Mouse (Mus musculus) gastrocnemius, postnatal 36 days (tissue): ENCODE data around the gene Kcnv2. TPM values are rescaled to one million over a fixed set of nuclear protein-coding genes. Genes with fewer than 3 reads are reported as not detected.
A peak's percentile ranks its signal among the peaks of the same experiment; 100 is the strongest.

ENCODE experiments used
- DNase-seq, 2 experiments: peaks; one replicate each; pipeline ENCODE4 v3.0.0; 2022
- intact Hi-C: fragments of 180-260 bp; cut with DNase I; formaldehyde crosslinking; loops from one replicate; pipeline ENCODE4 v1.15.1; 2025
- long read RNA-seq, 2 experiments: library from polyadenylated mRNA; stranded (forward); transcript quantifications; one replicate each; pipeline ENCODE4 v2.0.0; 2021
- total RNA-seq, 2 experiments: library from RNA; stranded (reverse); gene quantifications; 2 replicates each; pipeline ENCODE4 v1.2.3; 2021

Kcnv2 gene
- total RNA-seq, result under 1 TPM in 1 of 2 experiments, not detected in 1; 0.15 TPM
- long read RNA-seq, experiment 1, result 0 reads
- long read RNA-seq, experiment 2, result 0 reads

DNA sequence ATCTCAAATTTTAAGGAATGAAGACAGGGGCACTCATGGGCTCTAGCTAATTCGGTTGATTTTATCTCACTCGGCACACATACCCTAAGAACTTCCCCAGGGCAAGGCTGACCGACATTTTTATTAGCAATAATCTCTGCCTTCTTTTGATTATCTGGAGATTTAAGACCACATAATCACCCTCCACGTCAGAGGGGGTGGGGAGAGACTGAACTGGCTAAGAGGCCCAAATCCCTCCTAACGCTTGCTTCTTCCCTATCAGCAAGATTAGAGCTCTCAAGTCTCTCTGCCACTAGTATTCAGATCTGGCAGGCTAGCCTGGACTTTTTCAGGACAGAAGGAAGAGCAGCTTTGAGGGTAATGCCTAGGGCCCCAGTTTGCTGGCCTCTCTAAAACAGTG, at the start of gene Kcnv2:
Kcnv2 (plus strand) TSS at position 308 of the 400 bp plus-strand sequence.
- intact Hi-C loops, result no loop called here

DNA sequence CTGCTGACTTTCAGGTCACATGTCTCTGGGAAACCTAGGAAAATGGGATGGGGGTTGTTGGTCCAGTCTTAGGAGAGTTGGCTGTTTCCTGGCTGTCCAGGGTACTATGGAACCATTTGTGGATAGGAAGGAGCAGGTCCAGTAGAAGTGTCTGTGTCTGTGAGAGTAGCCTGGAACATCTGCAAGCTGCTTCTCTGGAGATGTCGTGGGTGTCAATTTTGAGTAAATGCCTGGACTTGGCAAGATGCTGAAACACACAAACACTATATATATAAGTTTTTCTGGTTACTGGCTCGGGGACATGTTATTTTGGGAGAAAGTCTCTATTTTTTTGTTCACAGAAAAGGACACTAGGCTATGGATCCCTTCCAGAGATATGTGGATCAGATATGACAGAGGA, 49.0 kb upstream of the Kcnv2 start:
- DNase-seq, result no peak
- intact Hi-C loops, result no loop called here

More for the DNA sequence above, at the start of gene Kcnv2:
- no peak for DNase-seq

DNA sequence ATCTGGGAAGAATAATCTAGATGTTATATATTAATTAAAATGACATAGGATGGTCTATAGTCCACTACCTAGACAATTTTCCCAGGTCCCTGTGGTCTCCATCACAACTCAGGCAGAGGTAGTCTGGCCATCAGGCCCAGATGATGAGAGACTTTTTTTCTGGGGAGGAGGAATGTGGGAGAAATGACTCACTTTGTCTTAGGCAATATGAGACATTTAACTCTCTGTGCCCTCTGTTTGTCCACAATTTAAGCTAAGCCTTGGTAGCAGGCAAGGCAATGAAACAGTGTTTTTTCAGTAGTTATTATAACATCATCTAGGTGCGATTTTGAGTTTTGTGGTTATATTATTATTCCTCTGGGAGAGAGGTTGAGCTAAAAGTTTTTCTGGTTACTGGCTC, 48.0 kb upstream of the Kcnv2 start:
- intact Hi-C loops, result no loop called here

DNA sequence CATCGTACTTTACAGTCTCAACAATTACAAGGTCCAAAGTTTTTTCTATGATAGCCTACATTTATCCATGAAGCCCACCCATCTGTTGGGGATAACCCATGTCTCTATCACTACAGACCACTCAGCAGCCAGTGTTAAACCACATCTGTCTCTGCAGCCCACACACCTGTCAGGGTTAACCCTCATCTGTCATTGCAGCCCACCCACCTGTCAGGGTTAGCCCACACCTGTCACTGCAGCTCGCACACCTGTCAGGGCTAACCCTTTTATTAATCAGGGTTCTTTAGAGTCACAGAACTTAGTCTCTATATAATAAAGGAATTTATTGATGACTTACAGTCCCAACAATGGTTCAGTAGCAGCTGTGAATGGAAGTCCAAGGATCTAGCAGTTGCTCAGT, 43.2 kb upstream of the Kcnv2 start:
- intact Hi-C loops, result no loop called here
- DNase-seq, result no peak

More for the DNA sequence above, 48.0 kb upstream of the Kcnv2 start:
- no peak for DNase-seq

DNA sequence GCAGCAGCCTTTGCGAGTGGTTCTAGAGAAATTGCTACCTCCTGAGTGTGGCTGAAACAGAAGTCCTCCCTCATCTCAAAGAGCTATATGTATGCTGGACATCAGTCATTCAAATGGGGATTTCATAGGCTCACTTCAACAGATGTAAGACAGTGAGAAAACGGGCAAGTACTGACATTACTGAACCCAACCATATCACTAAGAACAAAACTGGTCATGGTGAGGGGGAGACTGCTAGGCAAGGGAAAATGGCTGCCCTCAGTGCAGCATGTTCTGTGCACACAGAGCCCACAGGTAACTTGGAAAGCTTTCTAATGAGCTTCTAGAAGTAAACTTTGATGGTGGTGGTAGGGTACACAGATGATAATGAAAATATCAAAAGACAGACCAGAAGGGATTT, 12.3 kb upstream of the Kcnv2 start:
- intact Hi-C loops, result no loop called here

DNA sequence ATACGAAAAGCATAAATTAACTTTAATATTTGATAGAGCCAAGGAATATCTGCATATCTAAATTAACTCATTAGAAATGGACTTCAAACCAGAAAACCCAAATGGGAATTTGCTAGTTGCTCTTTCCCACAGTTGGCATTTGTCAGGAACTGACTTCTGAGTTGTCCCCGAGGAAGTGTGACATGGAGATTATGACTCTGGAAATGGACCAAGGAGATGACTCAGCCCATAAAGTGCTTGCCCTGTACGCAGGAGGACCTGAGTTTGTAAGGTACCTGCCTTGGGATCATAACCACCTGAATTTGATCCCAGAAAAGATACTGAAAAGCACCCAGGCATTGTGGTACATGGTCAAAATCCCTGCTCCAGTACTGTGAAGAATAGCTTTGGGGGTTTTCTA, 11.1 kb upstream of the Kcnv2 start:
- no peak for DNase-seq
- intact Hi-C loops, result no loop called here

More for the DNA sequence above, 12.3 kb upstream of the Kcnv2 start:
- DNase-seq, result no peak

DNA sequence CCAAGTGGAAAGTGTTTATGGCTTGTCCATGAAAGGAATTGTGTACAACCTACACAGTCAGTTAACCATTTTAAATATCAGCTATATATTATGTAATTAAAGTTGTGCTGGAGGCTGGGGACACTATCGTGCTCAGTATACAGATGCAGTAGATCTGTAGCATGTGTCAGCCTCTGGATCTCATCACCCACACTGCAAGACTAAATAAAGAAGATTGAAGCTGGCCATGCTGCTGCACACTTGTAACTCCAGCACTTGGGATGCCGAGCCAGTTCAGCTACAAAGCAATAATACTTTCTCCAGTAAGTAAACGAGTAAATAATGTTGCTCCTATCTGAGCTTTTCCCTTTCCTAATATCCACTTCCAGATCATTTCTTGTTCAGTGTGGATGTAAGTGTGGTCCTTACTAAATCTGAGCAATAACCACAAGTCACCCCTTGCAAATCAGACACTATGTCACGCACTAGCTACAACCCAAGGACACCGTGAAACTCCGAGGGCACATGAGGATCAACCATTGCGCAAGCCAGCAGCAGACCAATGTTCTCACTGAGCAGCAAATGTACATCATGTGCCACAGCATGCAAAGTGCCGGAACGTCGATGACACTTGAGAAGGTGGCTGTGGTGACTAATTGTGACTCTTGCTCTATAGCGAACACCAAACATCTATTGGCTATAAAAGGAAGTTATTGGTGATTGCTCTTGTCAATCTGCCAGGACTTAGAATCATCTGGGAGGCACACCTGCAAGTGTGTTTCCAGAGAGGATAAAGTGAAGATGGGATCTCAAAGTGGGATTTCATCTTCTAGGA, 9.9 kb upstream of the Kcnv2 start:
- DNase-seq, result peak in 1 of 2 experiments; percentile 21
- intact Hi-C loops, result no loop called here

DNA sequence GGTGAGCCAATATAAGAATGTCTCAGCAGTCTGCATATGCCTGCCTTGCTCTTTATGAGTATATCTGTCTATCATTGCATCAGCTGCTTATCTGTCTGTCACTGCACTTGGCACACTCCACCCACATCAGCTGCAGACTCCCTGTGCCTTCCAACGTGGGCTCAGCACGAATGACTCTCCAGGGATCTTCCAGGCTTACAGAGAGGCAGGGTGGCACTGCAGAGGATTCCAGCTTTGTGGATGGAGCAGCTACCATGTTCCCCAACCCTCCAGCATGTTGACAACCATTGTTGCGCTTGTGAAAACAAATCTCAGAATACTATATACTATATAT, 9.3 kb upstream of the Kcnv2 start:
- intact Hi-C loops, result no loop called here
- DNase-seq, result no peak

DNA sequence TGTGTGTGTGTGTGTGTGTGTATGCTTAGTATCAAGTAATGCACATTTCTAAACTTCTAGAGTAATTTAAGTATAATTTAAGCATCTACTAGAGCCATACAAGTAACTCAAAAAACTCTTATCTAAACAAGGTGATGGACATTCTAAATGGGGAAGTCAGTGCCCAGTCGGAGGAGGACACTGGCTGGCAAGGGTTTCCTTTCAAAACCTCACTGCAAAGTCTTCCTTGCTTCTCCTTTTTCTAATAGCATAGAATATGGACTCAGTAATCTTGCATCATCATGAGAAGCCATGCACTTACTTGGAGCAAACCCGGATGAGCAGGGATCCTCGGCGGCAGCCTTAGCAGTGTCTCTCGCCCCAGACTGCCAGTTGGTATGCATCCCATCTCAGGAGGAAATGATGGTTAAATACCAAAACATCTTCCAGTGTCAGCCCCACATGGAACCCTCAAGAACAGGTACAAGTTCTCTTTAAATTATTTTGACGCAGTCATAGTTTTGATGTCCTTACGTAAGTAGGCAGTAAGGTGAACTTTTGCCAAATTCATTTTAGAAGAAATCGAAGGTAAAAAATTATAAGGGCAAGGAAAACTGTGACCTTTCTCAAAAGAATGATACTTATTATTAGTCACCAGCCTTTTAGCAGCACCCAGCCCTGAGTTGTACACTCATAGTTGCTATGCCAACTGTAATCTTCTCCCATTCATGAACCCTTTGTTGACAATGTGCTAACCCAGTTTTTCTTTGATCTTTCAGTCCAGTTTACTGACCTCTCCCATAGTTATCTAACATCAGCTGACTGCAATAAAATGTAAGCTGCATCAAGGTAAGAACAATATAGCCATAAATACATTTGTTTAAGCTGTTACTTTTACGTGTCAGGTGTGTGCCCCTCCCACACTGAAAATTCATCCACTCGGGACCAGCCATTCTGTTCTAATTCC, 5.8 kb upstream of the Kcnv2 start:
- intact Hi-C loops, result no loop called here

DNA sequence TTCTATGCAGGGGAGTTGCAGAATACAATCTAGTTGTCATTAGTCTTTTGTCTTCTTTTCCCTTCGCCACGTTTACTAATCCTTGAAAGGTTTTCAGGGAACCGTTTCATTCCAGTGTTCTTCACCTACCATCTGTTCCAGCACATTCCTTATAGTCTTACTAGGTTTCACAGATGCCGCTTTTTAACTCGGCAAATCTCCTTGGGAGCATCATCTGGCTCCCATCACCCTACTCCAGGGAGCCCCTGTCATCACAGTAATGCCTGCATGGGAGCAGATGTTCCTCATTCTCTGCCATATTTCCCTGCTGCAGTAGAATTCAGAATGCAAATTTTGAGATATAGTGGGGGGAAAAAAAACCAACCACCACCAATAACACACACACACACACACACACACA, 5.1 kb upstream of the Kcnv2 start:
- DNase-seq, result no peak
- intact Hi-C loops, result no loop called here

More for the DNA sequence above, 5.8 kb upstream of the Kcnv2 start:
- DNase-seq, result no peak

DNA sequence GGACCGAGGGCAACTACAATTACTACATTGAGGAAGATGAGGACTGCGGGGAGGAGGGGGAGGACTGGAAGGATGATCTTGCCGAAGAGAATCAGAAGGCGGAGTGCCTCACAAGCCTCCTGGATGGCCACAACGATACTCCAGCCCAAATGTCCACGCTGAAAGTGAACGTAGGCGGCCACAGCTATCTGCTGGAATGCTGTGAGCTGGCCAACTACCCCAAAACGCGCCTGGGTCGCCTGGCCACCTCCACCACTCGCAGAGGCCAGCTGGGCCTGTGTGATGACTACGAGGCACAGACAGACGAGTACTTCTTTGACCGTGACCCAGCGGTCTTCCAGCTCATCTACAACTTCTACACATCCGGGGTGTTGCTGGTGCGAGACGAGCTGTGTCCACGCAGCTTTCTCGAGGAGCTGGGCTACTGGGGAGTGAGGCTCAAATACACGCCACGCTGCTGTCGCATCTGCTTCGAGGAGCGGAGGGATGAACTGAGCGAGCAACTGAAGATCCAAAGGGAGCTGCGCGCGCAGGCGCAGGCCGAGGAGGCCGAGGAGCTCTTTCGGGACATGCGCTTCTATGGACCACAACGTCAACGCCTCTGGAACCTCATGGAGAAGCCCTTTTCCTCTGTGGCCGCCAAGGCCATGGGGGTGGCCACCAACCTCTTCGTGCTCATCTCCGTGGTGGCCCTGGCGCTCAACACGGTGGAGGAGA, 681 bp downstream of the Kcnv2 start:
- no peak for DNase-seq
- intact Hi-C loops, result no loop called here

DNA sequence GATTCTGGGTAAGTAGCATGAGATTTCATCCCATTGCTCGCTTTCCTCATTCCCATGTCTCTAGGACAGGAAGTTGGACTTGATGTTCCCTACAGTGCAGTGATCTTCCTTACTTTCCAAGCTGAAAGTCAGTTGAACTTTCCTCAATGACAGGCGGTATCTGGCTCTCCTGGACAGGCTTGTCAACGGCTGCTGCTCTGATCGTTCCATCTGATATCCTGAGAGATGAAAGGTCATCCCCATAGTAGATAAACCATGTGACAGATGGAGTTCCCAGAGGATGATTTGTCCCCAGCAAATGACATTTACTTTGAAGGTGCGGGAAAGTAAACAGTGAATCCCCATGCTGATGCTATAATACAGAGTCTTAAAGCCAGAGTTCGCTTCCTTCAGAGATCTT, 3.2 kb downstream of the Kcnv2 start:
- no peak for DNase-seq
- intact Hi-C loops, result no loop called here

DNA sequence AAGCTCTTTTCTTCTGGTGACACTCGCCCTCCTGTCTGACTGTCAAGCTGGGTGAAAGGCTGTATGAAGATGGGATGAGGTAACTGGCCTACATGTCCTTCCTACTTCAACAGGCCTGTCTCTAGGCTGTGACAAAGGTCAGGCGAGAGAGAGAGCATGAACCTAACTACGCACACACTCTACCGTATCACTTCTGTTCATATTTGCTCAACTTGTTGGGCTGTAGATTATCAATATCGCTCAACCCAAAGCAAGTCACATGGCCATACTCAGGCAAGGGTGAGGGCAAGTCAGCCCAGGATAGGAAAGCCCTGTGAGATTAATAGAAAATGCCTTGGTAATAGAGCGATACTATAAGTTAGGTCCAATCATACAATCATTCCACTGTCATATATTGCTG, 5.2 kb downstream of the Kcnv2 start:
- intact Hi-C loops, result no loop called here
- no peak for DNase-seq

DNA sequence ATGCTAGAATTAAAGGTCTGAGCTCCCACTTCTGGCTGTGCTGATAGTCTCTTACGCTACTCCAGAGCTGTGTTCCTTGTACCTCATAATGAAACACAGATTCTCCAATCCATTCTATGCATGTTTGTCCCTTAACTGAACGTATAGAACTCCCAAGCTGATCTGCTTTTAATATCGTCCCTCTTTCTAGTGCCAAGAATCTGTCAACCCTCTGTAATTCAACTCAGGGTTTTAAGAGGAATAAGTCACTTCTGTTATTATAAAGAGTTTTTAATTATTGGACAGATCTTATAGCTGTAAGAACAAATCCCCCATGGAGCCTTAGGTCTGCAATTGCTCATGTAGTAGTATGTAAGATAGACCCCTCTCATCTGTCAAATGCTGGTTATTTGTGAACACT, 5.8 kb downstream of the Kcnv2 start:
- intact Hi-C loops, result no loop called here
- DNase-seq, result no peak

DNA sequence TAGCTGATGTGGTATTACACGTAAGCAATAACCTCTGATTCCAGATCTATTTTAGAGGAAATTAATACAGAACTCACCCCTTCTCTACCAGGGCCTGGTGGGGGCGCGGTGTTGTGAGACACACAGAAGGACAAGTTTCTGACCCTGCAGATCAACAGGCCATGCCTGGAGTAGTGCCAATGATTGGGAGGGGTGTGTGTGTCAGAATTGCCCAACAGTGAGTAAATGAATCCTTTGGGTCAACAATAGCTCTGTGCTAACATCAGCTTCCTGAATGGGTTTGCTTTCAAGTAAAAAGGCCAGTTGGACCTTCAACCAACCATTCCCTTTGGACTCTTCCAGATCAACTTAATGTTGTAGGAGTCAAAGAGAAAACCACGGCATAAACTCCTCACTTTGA, 6.3 kb downstream of the Kcnv2 start:
- intact Hi-C loops, result no loop called here
- DNase-seq, result peak in 1 of 2 experiments; percentile 49

DNA sequence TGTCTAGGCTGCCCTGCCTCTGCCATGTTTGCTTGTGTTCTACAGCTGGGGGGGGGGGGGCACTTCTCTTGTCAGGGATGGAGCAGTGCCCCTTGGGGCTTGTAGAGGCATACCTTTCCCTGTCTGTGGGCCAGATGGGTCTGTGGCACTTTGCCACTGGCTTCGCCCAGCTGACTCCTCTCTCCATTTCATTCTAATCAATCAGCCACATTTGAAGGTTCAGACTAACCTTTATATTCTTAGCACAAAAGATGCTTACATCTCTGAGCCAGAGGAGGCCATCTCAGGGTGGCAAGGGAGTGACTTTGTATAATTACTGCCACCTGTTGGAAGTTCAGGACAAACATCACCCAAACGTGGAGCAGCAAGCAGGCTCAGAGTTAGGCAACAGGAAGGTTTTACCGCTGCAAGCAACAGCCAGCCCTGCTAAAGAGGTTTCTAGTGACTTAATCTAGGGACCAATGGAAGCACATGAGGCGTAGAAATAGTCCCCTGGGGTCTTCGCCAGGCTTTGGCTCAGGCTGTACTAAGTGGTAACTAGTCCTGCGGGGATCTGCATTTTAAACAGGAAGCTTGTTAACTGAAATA, 9.9 kb downstream of the Kcnv2 start:
- intact Hi-C loops, result no loop called here

DNA sequence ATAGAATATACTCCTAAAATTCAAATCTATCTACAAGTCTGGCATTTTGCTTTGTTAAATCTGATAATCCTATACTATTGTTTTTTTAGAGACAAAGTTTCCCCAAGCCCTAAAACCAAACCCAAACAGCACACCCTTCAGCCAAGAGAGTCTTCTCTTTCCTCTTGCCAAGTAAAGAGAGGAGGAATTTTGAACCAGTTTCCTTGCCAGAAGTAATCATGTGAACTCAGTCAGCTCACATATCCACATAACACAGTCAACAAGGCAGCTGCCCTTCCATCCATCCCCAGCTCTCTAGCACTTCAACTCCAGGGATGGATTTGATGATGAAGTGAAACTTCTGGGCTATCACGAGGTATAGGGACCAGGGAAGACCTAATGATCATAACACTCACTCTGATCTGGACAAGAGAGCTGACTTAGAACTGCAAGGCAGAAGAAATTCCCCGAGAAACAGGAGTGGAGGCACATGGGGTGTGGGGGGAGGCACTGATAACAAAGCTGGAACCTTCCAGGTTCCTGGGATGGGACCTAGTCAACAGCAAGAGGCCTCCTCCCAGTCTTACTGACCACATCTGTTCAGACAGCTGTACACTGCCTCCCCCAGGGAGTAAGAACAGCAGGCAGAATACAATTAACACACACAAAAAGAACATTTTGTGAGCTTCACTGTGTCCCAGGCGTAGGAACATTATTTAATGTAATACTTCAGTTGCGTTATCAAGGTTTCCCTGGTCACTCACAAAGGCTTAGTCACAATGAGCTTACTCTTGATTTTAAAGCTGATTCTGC, 13.9 kb downstream of the Kcnv2 start:
- intact Hi-C loops, result no loop called here
- peak in 1 of 2 experiments; percentile 25 for DNase-seq

More for the DNA sequence above, 9.9 kb downstream of the Kcnv2 start:
- no peak for DNase-seq

DNA sequence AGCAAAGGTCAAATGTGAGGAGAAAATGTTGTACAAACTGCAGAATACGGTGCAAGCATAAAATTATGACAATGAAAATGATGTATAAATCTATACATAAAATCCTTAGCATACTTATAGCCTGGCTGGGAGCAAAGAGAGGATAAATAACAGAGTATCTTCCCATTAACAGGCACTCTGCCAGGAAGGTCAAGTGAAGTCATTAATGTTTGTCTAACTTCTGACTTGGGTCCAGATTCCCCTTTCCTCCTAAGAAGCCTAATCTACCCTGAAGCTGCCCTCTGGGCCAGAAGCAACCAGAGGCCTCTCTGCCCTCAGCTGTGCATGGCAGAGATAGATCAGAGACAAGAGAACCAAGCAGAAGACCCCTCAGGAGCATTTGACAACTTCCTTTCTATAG, 24.1 kb downstream of the Kcnv2 start:
- no peak for DNase-seq
- intact Hi-C loops, result no loop called here

DNA sequence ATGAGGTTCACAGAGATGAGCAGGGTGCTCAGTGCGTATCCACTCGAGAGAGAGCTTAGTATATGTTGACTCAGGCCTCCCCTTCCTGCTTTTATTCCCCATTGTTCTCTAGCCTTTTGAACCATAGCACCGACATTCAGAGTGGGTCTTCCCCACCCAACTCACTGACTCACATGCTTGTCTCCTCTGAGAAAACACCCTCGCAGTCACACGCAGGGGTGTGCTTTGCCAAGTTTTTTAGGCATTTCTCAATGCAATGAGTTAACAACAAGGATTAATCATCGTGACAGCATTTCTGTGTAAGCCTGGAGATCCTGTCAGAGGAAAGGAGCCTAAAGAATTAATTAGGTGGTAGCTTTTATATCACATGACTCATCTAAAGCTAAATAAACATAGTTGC, 29.3 kb downstream of the Kcnv2 start:
- DNase-seq, result no peak
- intact Hi-C loops, result no loop called here

DNA sequence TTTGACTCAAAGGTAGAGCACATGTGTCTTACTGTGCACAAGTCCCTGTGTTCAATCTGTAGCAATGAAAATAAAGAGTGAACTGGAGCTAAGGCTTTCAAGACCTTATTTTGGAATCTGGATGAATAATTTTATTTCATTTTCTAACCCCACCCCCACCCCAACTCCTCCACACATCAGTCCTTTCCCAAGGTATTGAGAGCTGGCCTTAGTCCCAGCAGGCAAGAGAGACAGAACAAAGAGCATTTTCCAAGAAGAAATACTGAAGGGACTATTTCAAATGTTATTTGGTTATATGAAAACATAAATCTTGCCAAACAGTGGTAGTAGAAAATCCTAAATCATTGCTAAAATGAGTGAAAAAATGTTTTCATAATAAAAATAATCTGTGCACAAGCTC, 38.0 kb downstream of the Kcnv2 start:
- DNase-seq, result no peak
- intact Hi-C loops, result no loop called here
